Mouse (Mus musculus) bone marrow macrophage, adult 2 months (primary cell): ENCODE measurements around the gene Il17rd. TPM values are rescaled to one million over a fixed set of nuclear protein-coding genes. Genes with fewer than 3 reads are reported as not detected.

Experiments used
- H3K27ac ChIP-seq: 2 replicates; pipeline ENCODE4 v1.5.1; 2012; ENCODE audit warnings: low read depth, low read length; ENCODE audit not compliant: insufficient read depth
- H3K4me1 ChIP-seq: 2 replicates; pipeline ENCODE4 v1.6.1; 2012; ENCODE audit warnings: low read length; ENCODE audit not compliant: control insufficient read depth, insufficient read depth
- H3K4me3 ChIP-seq: 2 replicates; pipeline ENCODE4 v1.5.1; 2012; ENCODE audit warnings: mild to moderate bottlenecking, low read length, moderate library complexity; ENCODE audit not compliant: insufficient read depth
- CTCF ChIP-seq: IDR thresholded peaks from 2 replicates; pipeline ENCODE4 v1.5.1; 2012; ENCODE audit warnings: low read depth, mild to moderate bottlenecking, low read length, moderate library complexity
- POLR2A ChIP-seq: IDR thresholded peaks from 2 replicates; pipeline ENCODE4 v1.6.1; 2012; ENCODE audit warnings: mild to moderate bottlenecking, low read depth, low read length, borderline replicate concordance
- polyA plus RNA-seq: library from polyadenylated mRNA; stranded (reverse); fragments of >200 nt; gene quantifications from 2 replicates; pipeline ENCODE4 v1.2.4, GENCODE M21; 2012; ENCODE audit not compliant: missing spikeins, insufficient read depth, insufficient read length

Il17rd gene
- polyA plus RNA-seq, 1 experiment = 0.11 TPM

DNA sequence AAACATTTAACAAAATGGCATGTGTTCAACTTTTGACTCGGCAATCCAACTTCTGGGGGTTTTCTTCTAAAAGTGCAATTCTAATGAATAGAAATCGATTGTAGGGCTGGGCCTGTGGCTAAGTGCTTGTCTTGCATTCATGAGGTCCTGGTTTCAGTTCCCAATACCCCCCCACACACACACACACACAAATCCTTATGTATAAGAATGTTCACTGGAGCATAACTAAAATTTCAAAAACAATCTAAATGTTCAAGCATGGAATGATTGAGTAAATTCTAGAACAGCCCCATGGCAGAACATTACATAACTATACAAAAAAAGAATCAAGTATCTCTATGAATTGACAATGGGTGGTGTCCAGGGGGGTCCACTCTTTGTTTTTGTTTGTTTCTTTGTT lies 20.8 kb upstream of the Il17rd start:
- Histone ChIP-seq H3K27ac (no peak overlapping the region), H3K4me1 (no peaks in the 10 kb centered on the region), H3K4me3 (no peak overlapping the region)
- TF ChIP-seq POLR2A = no peak
- no peak for TF ChIP-seq CTCF

DNA sequence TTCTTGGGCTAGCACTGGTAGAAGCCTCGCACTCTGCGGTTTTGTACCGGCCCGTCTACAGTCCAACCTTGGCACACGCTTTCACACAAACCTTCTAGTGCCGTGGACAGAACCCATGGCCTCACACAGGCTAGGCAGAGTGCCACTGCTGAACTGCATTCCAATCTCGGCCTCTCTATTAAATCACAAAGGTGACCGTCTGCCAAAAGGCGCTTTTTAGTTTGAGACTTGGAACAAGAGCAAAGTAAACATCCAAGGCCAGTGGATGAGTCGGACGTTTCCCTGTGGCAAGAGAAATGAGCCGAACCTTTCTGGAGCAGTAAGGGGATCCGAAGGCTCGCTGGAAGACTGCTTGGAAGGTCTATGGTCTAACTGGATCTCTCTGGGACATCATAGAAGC lies 18.9 kb upstream of the Il17rd start:
- TF ChIP-seq CTCF (no peak), POLR2A (no peak)
- no peak overlapping the region for H3K4me3 ChIP-seq

GRCm38 (mm10) chr14:27022876-27023275 lies 15.9 kb upstream of the Il17rd start:
- peak; percentile 71 for TF ChIP-seq CTCF
- no peak for TF ChIP-seq POLR2A
- no peaks in the 10 kb centered on the region for H3K4me1 ChIP-seq
- H3K4me3 ChIP-seq = no peak overlapping the region
- no peak overlapping the region for H3K27ac ChIP-seq

More for the DNA sequence above, 18.9 kb upstream of the Il17rd start:
- Histone ChIP-seq H3K4me1 (no peaks in the 10 kb centered on the region), H3K27ac (no peak overlapping the region)

DNA sequence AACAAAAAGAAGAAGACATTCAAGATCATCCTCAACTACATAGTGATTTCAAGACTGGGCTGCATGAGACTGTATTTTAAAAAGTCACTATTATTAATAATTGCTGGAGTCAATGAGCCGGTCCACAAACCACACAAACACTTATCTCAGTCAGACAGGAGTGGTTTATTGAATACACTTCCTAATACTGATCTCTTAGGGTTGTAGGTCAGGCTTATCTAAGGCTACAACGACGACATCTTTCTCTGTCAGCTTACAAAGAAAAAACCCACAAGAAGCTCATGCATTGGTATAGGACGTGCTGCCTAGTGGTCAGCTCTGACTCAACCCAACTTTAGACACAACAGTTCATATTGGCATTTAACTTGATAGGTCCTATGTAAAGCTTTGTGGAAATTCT lies 14.1 kb upstream of the Il17rd start:
- H3K4me1 ChIP-seq = no peaks in the 10 kb centered on the region
- H3K27ac ChIP-seq = no peak overlapping the region
- H3K4me3 ChIP-seq = no peak overlapping the region
- no peak for TF ChIP-seq CTCF
- TF ChIP-seq POLR2A = no peak

GRCm38 (mm10) chr14:27029771-27030173 lies 9.0 kb upstream of the Il17rd start:
- Histone ChIP-seq H3K4me3 (no peak overlapping the region), H3K4me1 (no peaks in the 10 kb centered on the region), H3K27ac (no peak overlapping the region)
- peak; percentile 32; the same call in 1 of the 2 replicates for TF ChIP-seq CTCF
- no peak for TF ChIP-seq POLR2A

DNA sequence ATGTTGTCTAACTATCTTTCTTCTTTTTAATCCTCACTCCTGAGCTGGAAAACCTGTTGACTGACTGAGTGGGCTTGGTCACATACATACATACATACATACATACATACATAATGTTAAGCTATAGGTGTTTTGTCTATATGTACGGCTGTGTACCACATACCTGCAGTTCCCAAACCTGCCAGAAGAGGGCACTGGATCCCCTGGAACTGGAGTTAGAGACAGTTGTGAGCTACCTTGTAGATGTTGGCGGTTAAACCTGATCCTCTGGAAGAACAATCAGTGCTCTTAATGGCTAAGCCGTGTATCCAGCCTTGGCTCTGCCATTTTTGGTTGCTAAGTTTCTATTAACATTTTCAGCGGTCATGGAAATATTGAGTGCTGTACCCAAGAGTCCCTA lies 7.6 kb upstream of the Il17rd start:
- Histone ChIP-seq H3K4me1 (no peaks in the 10 kb centered on the region), H3K4me3 (no peak overlapping the region), H3K27ac (no peak overlapping the region)
- TF ChIP-seq POLR2A = no peak
- peak; percentile 33; the same call in 1 of the 2 replicates for TF ChIP-seq CTCF

GRCm38 (mm10) chr14:27037513-27037912 lies 1.2 kb upstream of the Il17rd start:
- TF ChIP-seq CTCF = no peak
- no peak for TF ChIP-seq POLR2A
- Histone ChIP-seq H3K4me3 (no peak overlapping the region), H3K4me1 (no peaks in the 10 kb centered on the region), H3K27ac (no peak overlapping the region)

- Histone ChIP-seq H3K4me1 (no peaks in the 10 kb centered on the region), H3K4me3 (peak overlapping the region; percentile 79), H3K27ac (no peak overlapping the region)
- no peak for TF ChIP-seq POLR2A
- TF ChIP-seq CTCF = no peak
Observed at GRCm38 (mm10) chr14:27039281-27040248, 824 bp downstream of the Il17rd start.

DNA sequence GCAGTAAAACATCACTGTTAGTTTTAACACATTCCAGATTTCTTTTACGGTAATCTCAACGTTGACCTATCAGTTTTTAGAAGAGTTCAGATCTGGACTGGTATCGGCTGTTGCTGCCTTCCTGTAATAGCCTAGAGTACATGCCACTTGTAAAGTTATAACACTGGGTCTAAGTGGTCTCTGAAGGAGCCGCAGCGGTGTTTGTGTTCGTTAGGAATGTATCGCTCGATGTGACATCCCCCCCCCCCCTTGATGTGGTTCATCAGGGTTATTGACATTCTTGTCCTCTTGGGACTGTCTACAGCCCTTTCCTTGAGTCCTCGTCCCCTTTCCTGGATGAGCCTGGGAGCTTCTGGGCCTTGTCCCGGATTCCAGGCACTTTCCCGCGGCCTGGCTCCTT lies 1.7 kb downstream of the Il17rd start:
- Histone ChIP-seq H3K4me1 (peaks cover 2% of the 10 kb centered on the region; the same call in 1 of the 2 replicates), H3K27ac (no peak overlapping the region), H3K4me3 (no peak overlapping the region)
- no peak for TF ChIP-seq POLR2A
- no peak for TF ChIP-seq CTCF
